Comparison of ENCODE assay signal across 7 mouse cellular contexts in the genomic region with DNA sequence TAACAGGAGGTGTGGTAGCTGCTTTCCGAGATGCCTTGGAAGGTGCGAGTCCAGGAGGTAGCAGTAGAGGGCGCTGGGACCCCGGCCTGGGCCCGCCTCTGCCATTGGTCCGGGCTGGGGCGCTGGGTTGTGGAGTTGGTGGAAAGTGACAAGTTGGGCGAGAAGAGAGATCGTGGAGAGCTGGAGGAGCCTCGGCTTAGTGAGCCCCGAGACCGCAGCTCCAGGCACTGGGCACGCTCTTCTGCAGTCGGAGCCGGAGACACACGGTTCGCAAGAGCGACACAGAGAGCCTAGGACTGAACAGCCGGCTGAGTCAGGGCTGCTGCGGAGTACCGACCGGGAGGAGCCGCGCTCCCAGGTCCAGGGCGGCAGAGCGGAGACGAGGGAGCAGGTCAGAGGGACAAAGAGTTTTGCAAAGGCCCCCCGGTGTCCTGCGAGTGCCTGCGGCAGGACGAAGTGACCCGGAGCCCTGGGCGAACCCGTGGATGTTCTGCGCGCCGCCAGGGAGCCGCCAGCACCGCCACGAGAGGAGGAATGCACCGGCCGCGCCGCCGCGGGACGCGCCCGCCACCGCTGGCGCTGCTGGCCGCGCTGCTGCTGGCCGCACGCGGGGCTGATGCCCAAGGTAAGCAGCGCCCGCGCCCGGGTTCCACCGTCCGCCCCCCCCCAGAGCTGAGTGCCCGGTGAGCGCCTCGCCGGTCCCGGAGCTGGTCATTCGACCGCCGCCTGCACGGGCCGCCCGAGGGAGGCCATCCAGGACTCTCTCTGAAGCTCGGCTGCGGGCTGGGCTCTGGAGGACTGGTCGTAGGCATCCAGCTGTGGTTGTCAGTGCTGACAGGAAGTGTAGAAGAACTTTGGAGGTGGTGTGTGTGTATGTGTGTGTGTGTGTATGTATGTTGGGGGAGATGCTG. TPM values are rescaled to one million over a fixed set of nuclear protein-coding genes. Genes with fewer than 3 reads are reported as not detected.
DNase-seq lines count a peak whose midpoint lies in the region; ATAC-seq and TF ChIP-seq lines count a peak whose summit lies in the region.

A gene (plus strand): TSS at position 107 of the 911 bp plus-strand sequence.

- peak within 1 kb of the TSS; percentile 54 for H3K4me3 ChIP-seq in bone marrow macrophage, adult 2 months (ENCODE audit: insufficient read depth, low read length)
- peak within 1 kb of the TSS; percentile 80 for H3K4me3 ChIP-seq in embryonic facial prominence, embryonic 13.5 days
- H3K4me3 ChIP-seq in limb, embryonic 11.5 days (ENCODE audit: low read depth, low read length): peak within 1 kb of the TSS; percentile 70
- peak within 1 kb of the TSS; percentile 59 for H3K4me3 ChIP-seq in midbrain, embryonic 13.5 days (replicated peaks)
- peak within 1 kb of the TSS; percentile 56 for H3K4me3 ChIP-seq in spleen, adult 2 months (ENCODE audit: extremely low read depth, insufficient read depth, insufficient read length)

- DNase-seq in heart, adult 9 months (ENCODE audit: low spot score in 2 of 2): peak; percentile 79 to 88
- DNase-seq in kidney, adult 8-10 months: peak; percentile 85 to 92
- DNase-seq in limb, embryonic 11.5 days (ENCODE audit: low spot score): peak; percentile 97
- peak in 1 of 2 experiments; percentile 22 for DNase-seq in spleen, adult 2 months (ENCODE audit: low read depth in 1 of 2, low spot score in 2 of 2)

- no peak for TF ChIP-seq POLR2A in bone marrow macrophage, adult 2 months (IDR thresholded peaks at IDR 0.05; ENCODE audit: borderline replicate concordance, low read depth, low read length)
- TF ChIP-seq POLR2A in spleen, adult 2 months (IDR thresholded peaks at IDR 0.05; ENCODE audit: low read depth, low read length): no peak

- no peaks in the 10 kb centered on the region for H3K36me3 ChIP-seq in embryonic facial prominence, embryonic 13.5 days
- no peaks in the 10 kb centered on the region for H3K36me3 ChIP-seq in limb, embryonic 11.5 days (ENCODE audit: control insufficient read depth, insufficient read depth, low read length)
- H3K36me3 ChIP-seq in midbrain, embryonic 13.5 days: no peaks in the 10 kb centered on the region
- no peaks in the 10 kb centered on the region for H3K36me3 ChIP-seq in spleen, adult 2 months (ENCODE audit: control insufficient read depth, insufficient read depth, low read length)

- H3K27me3 ChIP-seq in embryonic facial prominence, embryonic 13.5 days: peaks cover 10% of the 10 kb centered on the region
- H3K27me3 ChIP-seq in limb, embryonic 11.5 days (ENCODE audit: control insufficient read depth, insufficient read depth, low read length): no peaks in the 10 kb centered on the region; the same call in 1 of the 2 replicates
- peaks cover 22% of the 10 kb centered on the region for H3K27me3 ChIP-seq in midbrain, embryonic 13.5 days
- peaks cover 9% of the 10 kb centered on the region for H3K27me3 ChIP-seq in spleen, adult 2 months (ENCODE audit: control insufficient read depth, insufficient read depth, low read length)

- peak within 1 kb of the TSS; percentile 89 for H3K9ac ChIP-seq in embryonic facial prominence, embryonic 13.5 days
- H3K9ac ChIP-seq in limb, embryonic 11.5 days (ENCODE audit: low read length): peak within 1 kb of the TSS; percentile 85
- peak within 1 kb of the TSS; percentile 63 for H3K9ac ChIP-seq in midbrain, embryonic 13.5 days (replicated peaks)

- no peaks in the 10 kb centered on the region for H3K9me3 ChIP-seq in embryonic facial prominence, embryonic 13.5 days
- no peaks in the 10 kb centered on the region for H3K9me3 ChIP-seq in limb, embryonic 11.5 days (ENCODE audit: control insufficient read depth, low read length)
- no peaks in the 10 kb centered on the region for H3K9me3 ChIP-seq in midbrain, embryonic 13.5 days

- peak; percentile 81 for ATAC-seq in embryonic facial prominence, embryonic 13.5 days (ENCODE audit: insufficient number of reproducible peaks, insufficient read depth, low FRiP score, low TSS enrichment, low read depth)
- peak; percentile 91 for ATAC-seq in limb, embryonic 11.5 days (ENCODE audit: insufficient number of reproducible peaks, low FRiP score, low TSS enrichment, low read depth)
- ATAC-seq in midbrain, embryonic 13.5 days: peak; percentile 95

- WGBS in embryonic facial prominence, embryonic 13.5 days: under 1% methylated on average over 76 of the region's 76 CpGs
- under 1% methylated on average over 73 of the region's 76 CpGs for WGBS in limb, embryonic 11.5 days
- 1% methylated on average over 61 of the region's 76 CpGs for WGBS in midbrain, embryonic 13.5 days
- 2% methylated on average over 76 of the region's 76 CpGs for WGBS in spleen, adult 2 months

- TF ChIP-seq CTCF in bone marrow macrophage, adult 2 months (IDR thresholded peaks at IDR 0.05; ENCODE audit: low read depth, low read length): peak; percentile 43
- peak; percentile 31; the same call in 1 of the 2 replicates for TF ChIP-seq CTCF in spleen, adult 2 months (IDR thresholded peaks at IDR 0.05; ENCODE audit: extremely low read depth, insufficient read depth, insufficient read length, insufficient replicate concordance)

- H3K4me2 ChIP-seq in embryonic facial prominence, embryonic 13.5 days: peak within 1 kb of the TSS; percentile 73
- H3K4me2 ChIP-seq in limb, embryonic 11.5 days (ENCODE audit: low read depth, severe bottlenecking): peak within 1 kb of the TSS; percentile 82
- peak within 1 kb of the TSS; percentile 89 for H3K4me2 ChIP-seq in midbrain, embryonic 13.5 days (replicated peaks)

- no peak within 1 kb of the TSS for H3K27ac ChIP-seq in bone marrow macrophage, adult 2 months (ENCODE audit: insufficient read depth, low read depth, low read length)
- H3K27ac ChIP-seq in embryonic facial prominence, embryonic 13.5 days: peak within 1 kb of the TSS; percentile 93
- H3K27ac ChIP-seq in limb, embryonic 11.5 days (replicated peaks; ENCODE audit: low read depth, low read length): peak within 1 kb of the TSS; percentile 67; the same call in 1 of the 2 replicates
- no peak within 1 kb of the TSS for H3K27ac ChIP-seq in midbrain, embryonic 13.5 days
- peak within 1 kb of the TSS; percentile 57 for H3K27ac ChIP-seq in spleen, adult 2 months (ENCODE audit: insufficient read depth, low read length)

- no peaks in the 10 kb centered on the region for H3K4me1 ChIP-seq in bone marrow macrophage, adult 2 months (ENCODE audit: control insufficient read depth, insufficient read depth, low read length)
- peaks cover 26% of the 10 kb centered on the region for H3K4me1 ChIP-seq in embryonic facial prominence, embryonic 13.5 days
- peaks cover 4% of the 10 kb centered on the region for H3K4me1 ChIP-seq in limb, embryonic 11.5 days (ENCODE audit: control insufficient read depth, insufficient read depth, low read length)
- H3K4me1 ChIP-seq in midbrain, embryonic 13.5 days (replicated peaks): peaks cover 19% of the 10 kb centered on the region
- H3K4me1 ChIP-seq in spleen, adult 2 months (ENCODE audit: control insufficient read depth, insufficient read depth, insufficient read length): peaks cover 4% of the 10 kb centered on the region; the same call in 1 of the 2 replicates

RNA-seq across cellular contexts. Expression of the gene that starts here (rescaled TPM):
- not detected in 2 replicates for polyA plus RNA-seq in bone marrow macrophage, adult 2 months (2012; ENCODE audit: insufficient read depth, insufficient read length, missing spikeins)
- 10.4 and 10.7 TPM in 2 replicates for polyA plus RNA-seq in embryonic facial prominence, embryonic 13.5 days (2015; fragmentation: Nextera tagmentation; extraction: Ambion mirVana)
- 12.6 and 12.8 TPM in 2 replicates for polyA plus RNA-seq in limb, embryonic 11.5 days (2014; fragmentation: Nextera tagmentation; extraction: Ambion mirVana)
- 0.99 and 1.1 TPM in 2 replicates for polyA plus RNA-seq in midbrain, embryonic 13.5 days (2015; fragmentation: Nextera tagmentation; extraction: Ambion mirVana)
- polyA plus RNA-seq in spleen, adult 2 months (2012; rRNA removed): 0.61 and 0.64 TPM in 2 replicates

Comparison
In these comparisons a context has a peak if more than half of its experiments do, and no peak if none do; other contexts are left out.
1. H3K27ac ChIP-seq: peak in embryonic facial prominence, embryonic 13.5 days (single experiment), limb, embryonic 11.5 days (single experiment) and spleen, adult 2 months (single experiment); none in bone marrow macrophage, adult 2 months (single experiment) and midbrain, embryonic 13.5 days (single experiment).
2. Peak in every context shown above with its lines, with median percentiles within 50 percentile points of each other: H3K4me3 ChIP-seq, ATAC-seq, H3K4me2 ChIP-seq and H3K9ac ChIP-seq.